Mouse (Mus musculus) heart, adult 9 months (tissue): ENCODE measurements around the gene Psmb7.

Experiments
- DNase-seq, 2 experiments: peaks; one replicate each; pipeline ENCODE4 v3.0.0; 2022; ENCODE audit warnings: low spot score in 2 of 2

Psmb7 gene

DNA sequence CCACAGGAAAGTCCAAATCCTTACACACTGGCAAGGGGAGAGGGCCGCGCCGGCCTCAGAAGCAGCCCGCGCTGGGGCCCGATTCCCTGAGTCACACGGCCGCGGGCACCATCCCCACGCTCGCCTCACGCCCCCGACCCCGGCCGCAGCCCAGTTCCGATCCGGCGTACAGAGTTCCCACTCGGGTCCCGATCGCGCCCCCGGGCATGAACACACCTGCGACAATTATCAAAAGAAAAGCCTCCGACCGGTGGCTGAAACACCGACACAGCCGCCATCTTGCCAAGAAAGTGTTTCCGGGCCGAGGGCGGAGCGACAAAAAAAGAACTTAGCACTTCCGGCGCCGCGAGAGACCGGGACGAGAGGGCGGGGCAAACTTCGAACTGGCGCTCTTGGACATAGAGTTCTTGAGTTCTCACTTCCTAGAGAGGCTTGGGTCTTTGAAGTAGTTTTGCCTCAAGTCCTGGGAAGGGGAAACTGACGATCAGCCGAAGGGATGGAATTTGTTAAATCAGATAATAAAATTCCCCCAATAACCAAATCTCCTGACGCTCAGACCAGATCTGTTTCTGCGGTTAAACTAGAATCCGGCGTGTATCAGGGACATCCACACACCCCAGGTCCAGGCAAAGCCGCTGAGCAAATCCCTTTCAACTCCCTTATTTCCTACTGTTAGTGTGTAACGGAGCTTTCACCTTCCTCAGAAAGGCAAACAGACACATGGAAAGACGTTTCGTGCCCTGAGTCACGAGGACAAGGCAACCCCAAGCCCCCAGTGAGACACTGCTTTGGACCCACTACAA is at the start of gene Psmb7:
Gene Psmb7 (minus strand): TSS at position 463 of the 803 bp plus-strand sequence.
- peak; percentile 78 to 91 for DNase-seq

DNA sequence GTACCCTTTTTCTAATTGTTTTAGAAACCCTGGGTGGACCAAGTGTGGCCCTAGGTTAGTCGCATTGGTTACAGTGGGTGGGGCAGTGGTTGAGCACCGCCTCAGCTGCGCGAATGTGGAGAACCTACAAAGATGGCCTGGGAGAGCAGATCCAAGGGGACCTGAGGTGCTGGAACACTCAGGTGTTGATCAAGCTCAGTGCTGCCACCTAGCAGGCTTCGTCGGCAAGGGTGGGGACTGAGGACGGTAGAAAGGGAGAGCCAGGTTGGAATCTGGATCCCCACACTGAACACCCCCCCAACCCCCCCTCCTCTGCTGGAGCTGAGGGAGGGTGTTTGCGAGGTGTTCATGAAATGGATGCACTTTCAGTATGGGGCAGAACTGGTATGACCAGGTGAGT is 47.7 kb upstream of the Psmb7 start:
- DNase-seq, result no peak

DNA sequence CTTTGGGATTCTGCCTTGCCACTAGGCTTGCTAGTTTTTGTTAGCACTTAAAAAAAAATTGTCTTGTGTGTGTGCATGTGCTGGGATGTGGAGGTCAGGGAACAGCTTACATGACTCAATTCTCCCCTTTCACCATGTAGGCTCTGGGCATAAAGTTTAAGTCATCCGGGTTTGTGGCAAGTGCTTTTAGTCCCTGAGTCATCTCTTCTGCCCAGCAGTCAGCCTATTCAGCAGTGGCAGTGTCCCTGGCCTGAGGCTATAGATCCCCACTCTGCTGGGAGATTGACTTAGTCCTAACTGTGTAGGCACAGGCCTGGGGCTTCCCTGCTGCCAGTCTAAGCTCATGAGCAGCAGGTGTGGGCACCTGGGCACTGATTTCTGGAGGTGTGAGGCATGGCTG is 46.0 kb upstream of the Psmb7 start:
- no peak for DNase-seq

DNA sequence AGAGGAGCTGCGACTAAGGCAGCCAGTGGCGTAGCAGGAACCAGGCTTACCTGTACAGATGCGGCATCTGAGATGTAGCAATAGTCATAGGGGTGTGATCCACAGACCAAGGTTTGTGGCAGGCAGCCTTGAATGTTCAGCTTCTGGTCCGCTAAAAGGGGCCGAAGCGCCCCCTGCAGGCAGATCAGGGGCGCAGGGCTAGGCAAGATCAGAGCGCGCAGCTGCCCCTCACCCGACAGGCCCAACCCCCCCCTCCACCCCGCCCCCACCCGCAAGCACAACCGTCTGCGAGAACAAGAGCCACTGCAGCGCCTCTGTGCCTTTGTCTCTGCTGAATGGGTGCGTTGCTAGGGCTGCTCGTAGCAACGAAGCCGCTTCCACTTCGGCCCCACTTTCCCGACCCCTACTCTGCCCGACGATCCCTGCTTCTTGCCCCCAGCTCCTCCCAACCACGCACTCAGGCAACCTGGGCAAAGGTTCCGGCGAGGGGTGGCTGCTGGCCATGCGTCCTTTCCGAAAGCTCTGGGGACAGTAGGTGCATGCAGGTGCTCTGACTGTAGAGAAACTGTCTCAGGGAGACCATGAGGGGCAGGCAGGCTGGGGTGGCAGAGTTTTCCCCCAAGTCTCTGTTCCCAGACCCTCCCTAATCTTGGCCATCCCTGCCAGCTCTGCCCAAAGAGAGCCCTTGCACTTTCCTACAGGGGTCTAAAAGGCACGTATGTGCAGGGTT is 45.1 kb upstream of the Psmb7 start:
- no peak for DNase-seq

DNA sequence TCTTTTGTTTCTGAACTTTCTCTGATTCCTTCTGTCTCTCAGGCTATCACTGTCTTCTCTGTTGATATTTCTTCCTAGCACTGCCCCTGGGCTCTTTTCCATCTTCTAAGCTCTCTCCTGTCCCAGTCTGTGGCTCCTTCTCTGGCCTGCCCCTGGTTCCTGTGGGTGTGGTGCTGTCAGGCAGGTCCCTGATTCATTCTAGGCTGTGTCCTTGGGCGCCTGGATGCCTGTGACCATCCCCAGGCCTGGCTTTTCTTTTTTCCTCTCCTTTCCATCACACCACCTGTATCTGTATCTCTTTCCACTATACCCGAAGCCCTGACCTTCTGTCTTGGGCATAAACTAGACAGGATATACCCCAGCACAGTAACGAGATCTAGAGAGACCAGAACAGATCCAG is 41.9 kb upstream of the Psmb7 start:
- no peak for DNase-seq

DNA sequence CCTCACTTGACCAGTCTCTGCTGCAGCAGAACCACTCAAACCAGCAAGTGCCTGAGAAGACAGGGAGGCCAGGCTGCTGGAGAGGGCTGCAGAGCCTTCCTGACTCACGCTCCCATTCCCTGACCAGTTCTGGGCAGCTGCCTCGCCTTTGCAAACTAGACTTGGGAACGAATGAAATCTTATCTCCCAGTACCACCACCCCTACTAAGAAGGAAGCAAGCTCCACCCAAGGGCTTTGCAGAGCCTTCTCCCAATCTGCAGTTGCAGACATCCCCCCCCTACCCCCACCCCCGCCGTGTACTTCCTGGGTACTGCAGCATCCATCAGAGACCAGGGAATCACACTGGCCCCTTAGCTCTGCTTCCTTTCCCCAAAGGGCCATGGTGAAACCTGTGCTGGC is 39.2 kb upstream of the Psmb7 start:
- DNase-seq, result no peak

DNA sequence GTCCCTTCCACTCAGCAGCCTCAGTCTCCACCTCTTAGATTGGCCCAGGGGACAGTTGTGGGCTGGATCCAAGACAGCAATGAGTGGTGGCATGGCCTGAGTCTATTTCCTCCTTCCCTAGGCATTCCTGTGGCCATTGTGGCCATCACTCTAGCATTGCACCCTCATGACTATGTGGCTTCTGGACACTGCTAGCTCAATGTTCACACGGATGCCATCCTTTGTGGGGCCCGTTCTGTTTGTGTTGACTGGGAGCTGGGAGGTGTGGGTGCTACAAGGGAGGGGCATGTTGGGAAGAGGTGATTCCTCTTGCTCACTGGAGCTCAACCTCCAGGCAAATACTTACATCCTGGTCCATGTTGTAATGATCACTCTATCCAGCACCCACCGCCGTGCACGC is 38.3 kb upstream of the Psmb7 start:
- no peak for DNase-seq

DNA sequence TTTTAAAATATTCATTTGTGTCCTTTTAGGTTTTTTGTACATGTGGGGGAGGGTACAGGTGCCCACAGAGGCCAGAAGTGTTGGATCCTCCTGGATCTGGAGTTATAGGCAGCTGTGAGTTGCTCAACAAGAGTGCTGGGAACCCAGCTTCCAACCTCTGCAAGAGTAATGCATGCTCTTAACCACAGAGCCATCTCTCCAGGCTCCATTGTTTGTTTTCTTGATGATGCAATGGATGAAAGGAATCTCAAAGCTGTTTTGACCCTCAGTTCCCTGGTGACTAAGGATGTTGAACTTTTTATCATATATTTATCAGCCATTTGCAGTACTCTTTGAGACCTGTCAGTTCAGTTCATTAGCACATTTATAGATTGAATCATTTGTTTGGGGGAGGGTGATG is 35.1 kb upstream of the Psmb7 start:
- no peak for DNase-seq

DNA sequence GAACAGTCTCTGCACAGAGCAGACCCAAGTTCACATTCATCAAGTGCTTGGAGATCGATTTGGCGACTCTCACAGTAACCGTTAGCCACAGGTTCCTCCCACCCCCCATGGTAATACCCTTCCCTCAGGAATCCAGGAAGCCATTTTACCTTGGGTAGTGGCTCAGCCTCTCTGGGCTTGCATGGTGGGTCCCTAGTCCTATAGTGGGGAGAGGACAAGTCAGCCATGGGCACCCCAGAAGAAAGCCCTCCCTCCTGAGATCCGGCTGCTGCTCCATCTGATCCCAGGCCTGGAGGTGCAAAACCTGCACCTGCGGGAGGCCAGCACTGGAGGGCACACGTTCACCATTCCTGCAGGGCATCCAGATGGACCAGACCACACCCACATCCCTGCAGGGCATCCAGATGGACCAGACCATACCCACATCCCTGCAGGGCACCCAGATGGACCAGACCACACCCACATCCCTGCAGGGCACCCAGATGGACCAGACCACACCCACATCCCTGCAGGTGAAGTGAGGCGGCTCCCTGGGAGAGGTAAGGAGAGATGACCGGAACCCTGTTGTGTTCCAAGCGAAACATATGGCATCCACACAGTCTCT is 31.6 kb upstream of the Psmb7 start:
- DNase-seq, result no peak

DNA sequence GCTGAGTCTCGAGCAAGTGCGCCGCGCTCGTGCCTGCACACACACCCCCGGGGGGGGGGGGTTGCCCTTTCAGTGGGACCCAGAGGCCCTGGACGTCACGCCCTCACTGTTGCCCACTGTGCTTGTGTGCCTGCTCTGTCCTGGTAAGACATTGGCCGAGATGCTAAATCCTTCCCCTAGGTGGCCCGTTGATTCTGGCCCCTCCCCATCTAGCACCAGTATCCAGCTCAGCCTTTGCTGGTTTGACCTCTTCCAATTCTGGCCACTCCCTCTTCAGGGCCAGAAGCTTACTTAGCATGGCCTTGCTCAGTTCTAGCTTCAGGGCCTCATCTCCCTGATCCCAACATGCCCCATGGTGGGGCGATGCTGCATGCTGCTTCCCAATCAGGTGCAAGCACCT is 28.6 kb upstream of the Psmb7 start:
- no peak for DNase-seq

DNA sequence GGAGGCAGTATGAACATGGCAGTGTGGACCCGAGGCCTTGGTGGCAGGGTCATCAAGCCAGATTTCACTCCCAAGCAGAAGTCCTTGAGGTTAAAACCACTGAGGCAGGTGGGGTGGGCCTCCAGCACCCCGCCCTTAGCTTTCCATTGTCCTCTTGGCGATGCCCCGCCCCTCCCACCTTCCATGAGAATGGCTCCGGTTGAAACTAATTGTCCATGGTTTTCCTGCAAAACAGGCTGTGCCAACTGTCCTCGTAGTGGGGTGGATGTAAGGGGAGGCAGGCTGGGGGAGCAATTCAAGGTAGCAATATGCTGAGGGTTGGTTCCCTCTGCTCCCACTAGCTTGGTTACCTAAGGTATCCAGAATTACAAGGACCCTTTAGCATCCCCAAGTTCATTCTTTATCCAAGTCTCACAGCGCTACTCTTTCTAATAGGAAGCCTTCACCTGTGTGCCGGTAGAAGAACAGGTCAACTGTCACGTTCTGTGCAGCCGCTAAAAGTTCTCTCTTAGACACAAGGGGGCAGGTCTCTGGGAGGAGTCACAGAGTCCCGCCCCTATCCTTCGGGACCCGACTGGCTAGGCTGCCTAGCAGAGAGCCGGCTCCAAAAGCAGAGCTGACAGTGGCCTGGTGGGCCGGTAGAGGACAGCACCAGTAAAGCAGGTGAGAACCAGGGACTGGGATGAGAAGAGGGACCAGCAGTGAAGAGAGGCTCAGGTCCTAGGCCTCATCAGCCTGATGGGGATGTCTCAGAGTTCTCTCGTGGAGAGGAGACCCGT is 25.1 kb upstream of the Psmb7 start:
- no peak for DNase-seq

DNA sequence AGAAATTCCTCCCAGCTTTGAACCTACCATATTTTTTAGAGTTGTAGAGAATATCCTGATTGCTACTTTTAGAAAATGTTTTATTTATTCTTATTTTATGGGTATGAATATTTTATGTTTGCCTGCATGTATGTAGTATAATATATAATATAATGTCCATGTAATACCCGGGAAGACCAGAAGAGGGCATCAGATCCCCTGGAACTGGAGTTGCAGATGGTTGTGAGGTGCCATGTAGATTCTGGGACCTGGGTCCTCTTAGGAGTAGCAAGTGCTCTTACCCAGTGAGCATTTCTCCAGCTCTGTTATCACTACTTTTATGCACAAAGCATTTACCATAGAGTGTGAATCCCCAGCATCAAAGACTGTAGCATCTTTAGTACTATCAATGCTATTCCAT is 17.5 kb upstream of the Psmb7 start:
- no peak for DNase-seq

DNA sequence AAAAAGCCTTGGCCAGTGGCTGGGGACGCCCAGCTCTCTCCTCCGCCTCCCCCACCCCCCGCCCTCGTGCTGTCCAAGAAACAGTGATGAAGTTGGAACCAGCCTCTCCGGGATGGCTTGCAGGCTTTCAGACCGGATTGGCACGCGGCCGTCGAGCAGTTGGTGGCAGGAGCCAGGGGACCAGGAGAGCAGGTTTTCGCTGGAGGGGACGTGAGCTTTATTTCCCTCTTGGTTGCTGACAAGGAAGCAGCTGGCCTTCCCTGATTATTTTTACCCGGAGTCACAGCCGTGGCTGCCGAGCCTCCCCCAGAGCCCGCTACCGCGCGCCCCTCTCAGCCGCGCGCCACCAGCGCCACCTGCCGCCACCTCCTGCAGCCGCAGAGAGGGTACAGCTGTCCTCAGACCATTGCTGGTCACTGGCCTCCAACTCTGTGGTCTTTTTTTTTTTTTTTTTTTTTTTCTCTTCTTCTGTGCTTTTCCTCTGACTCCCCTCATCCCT is 14.5 kb upstream of the Psmb7 start:
- DNase-seq, result peak; percentile 67 to 68

DNA sequence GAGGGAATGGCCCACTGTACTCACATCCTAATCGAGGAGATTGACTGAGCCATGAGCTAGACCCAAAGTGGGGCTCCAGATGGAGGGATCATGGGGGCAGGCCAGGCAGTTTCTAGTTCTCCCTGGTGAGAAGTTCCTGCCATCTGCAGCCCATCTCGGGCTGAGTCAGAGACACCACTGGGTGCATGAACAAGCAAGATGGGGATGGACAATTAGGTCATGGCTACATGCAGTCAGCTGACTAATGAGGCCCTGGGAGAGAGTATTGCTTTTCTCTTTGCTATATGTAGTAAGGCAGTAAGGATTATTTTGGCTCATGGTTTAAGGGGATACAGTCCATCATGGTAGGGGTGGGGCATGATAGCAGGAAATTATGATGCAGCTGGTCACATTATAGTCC is 9.8 kb upstream of the Psmb7 start:
- DNase-seq, result no peak

DNA sequence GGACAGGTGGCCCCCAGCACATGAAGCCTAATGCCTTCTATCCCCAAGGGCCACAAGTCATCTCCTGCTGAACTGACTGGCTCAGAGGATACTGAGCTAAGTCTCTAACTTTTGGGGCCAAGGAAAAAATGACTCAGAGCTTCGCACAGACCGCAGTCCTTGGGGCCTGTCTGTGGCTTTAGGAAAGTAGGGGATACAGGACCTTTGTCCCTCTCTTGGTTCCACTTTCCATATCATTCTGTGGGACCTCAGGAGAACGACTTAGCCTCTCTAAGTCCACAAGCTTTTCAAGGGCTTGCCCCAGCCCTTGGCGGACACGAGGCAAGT is 9.4 kb upstream of the Psmb7 start:
- DNase-seq, result no peak

DNA sequence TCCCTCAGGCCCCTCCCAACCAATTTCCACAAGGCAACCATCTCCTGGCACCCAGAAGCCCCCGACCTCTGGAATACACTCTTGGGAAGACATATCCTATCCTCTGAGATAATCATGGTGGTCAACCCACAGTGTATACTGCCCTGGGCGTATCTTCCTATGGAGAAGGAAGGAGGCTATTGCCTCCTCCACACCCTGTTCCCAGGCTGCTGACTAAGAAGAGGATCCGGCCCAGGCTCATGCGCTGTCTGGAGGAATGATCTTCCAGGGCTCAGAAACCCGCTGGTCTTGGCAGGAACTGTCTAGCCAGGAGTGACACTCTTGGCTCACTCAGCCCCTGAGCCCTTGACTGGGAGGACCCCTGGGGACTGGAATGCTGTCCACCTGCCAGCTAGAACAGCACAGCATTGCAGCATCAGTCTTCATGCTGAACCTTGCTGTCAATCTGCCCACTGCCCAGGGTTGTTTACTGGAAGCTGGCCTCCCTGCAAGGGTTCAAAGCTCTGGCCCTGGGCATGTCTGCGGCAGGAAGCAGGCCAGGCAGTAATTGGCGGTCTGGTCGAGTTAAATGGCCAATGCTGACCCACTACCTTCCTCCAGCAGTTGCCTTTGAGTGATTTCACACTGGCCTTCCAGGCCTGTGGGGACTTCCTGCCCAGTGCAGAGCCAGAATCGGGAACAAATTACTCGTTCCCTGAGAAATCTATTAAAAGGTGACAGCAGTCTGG is 8.8 kb upstream of the Psmb7 start:
- peak; percentile 16 to 33 for DNase-seq

DNA sequence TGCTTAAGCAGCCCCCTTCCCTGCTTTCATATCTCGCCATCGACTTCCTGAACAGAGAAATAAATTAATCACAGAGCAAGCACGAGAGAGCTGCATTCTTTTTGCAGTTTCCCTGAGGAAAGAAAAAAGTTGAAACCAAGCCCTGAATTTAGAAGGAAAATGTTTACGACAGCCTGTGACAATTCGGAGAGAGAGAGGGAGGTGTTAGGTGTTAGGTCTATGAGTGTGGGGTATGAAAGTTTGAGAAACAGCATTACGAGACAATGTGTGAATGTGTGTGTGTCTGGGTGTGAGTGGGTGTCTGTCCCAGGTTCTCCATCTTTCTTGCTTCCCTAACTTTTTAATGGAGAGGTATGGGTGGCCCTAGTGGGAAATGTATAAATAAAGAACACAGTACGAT is 8.2 kb upstream of the Psmb7 start:
- DNase-seq, result no peak

DNA sequence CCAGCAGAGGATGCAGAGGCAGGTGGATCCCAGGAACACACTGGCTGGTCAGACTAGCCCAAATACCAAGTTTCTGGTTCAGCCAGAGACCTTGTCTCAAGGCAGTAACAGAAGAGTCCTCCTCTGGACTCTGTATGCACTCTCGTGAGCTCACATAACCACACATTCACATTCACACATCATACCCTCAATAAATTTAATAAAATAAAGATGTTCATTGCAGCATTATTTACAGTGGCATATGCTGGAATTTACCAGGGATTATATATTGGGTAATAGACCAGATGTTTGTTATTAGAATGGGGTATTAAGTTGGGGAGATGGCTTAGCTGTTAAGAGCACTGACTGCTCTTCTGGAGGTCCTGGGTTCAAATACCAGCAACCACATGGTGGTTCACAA is 6.5 kb upstream of the Psmb7 start:
- no peak for DNase-seq

DNA sequence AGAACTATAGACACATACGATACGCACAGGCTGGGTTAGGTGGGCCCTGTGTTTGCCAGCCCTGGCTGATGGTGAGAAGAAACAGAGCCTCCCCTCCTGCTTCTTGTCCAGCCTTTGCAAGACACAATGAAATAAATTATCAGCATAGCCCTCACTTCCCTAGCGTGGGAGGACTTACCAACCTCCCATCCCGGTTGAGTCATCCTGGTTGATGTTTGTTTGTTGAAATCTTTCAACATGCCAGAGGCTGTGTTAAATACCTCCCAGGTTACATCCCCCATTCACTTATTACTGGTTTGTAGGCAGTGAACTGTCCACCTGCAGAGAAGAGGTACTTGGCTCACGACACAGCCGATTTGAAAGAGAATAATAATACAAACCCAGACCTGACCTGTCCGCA is 3.8 kb upstream of the Psmb7 start:
- no peak for DNase-seq

DNA sequence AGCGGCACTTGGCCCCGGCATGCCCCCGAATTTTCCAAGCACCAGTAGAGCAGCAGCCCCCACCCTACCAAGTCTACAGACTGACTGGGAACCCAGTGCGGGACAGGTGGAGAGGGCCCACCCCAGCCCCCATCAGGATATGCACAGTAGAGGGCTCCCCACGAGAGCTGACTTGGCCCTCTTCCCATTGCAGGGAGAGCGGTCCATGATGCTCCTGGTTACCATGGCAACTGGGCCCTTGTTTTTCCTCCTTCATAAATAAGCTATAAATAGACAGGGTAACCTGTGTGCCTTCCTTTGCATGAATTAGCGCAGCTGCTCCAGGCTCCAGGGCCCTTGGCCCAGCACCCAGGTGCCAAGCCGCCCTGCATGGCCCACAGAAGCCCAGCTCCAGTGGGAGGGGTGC is 3.3 kb upstream of the Psmb7 start:
- DNase-seq, result no peak

DNA sequence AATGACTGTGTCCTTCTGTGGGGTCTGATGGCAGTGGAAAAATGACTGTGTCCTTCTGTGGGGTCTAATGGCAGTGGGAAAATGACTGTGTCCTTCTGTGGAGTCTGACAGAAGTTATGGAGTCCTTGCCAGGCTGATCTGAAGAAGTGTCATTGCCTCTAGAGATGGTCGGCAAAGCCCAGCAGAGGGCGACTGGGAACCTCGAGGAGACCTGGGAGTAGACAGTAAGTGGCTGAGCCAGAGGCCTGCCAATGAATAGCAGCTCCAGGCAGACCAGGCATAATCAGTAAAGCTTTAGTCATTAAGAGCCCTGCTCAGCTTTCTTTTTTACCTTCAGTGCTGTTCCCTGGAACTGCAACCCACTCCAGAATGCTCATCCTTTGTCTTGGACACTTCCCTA is 2.0 kb upstream of the Psmb7 start:
- DNase-seq, result peak; percentile 21 to 41

DNA sequence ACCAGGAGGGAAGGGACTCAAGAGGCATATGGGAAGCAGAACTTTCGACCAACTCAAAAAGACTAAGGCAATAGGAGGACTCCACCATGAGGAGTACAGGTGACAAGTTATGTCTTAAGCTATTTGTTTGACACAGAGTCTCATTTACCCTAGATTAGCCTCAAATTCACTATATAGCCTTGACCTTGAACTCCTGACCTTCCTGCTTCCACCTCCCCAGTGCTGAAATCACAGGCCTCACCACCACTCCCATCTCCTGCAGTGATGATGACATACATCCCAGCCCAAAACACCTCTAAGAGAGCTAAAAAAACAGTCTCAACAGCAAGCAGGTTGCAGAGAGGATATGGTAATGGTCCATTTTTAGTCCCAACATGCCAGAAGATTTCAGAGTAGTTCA is 2.1 kb downstream of the Psmb7 start:
- DNase-seq, result no peak
